Mouse (Mus musculus) forelimb bud, embryonic 11.5 days (tissue): ENCODE results near the gene Tcaf1.

ENCODE experiments used
- DNase-seq: peaks from one replicate; pipeline ENCODE4 v3.0.0-alpha.2; 2012; ENCODE audit warnings: low read depth, low spot score

Tcaf1 gene

GRCm38 (mm10) chr6:42709291-42710211 lies at the start of gene Tcaf1:
Gene Tcaf1 (minus strand): TSS chr6:42710088.
- DNase-seq = peak; percentile 87

- DNase-seq = no peak
Measured at GRCm38 (mm10) chr6:42756104-42756503, 46.2 kb upstream of the Tcaf1 start, which contains the start of gene Olfr38. Gene Olfr38 (plus strand): TSS chr6:42756404.

- no peak for DNase-seq
Measured at GRCm38 (mm10) chr6:42747846-42748245, 38.0 kb upstream of the Tcaf1 start.

GRCm38 (mm10) chr6:42742303-42742702 lies 32.4 kb upstream of the Tcaf1 start:
- DNase-seq = no peak

- no peak for DNase-seq
Measured at GRCm38 (mm10) chr6:42739071-42739470, 29.2 kb upstream of the Tcaf1 start, which contains the start of gene Olfr453. Gene Olfr453 (plus strand): TSS chr6:42739371.

GRCm38 (mm10) chr6:42717973-42718372 lies 8.1 kb upstream of the Tcaf1 start:
- DNase-seq = no peak

GRCm38 (mm10) chr6:42714668-42715067 lies 4.8 kb upstream of the Tcaf1 start:
- no peak for DNase-seq

- DNase-seq = peak; percentile 81
Measured at GRCm38 (mm10) chr6:42692517-42693190, 17.2 kb downstream of the Tcaf1 start.

- peak; percentile 73 for DNase-seq
Measured at GRCm38 (mm10) chr6:42692154-42692516, 17.8 kb downstream of the Tcaf1 start.

- no peak for DNase-seq
Measured at GRCm38 (mm10) chr6:42689761-42690160, 20.1 kb downstream of the Tcaf1 start.

GRCm38 (mm10) chr6:42687907-42688306 lies 22.0 kb downstream of the Tcaf1 start:
- no peak for DNase-seq

GRCm38 (mm10) chr6:42680077-42680476 lies 29.8 kb downstream of the Tcaf1 start:
- DNase-seq = no peak

- no peak for DNase-seq
Measured at GRCm38 (mm10) chr6:42676011-42676410, 33.9 kb downstream of the Tcaf1 start.

- DNase-seq = no peak
Measured at GRCm38 (mm10) chr6:42671767-42672166, 38.1 kb downstream of the Tcaf1 start.

- no peak for DNase-seq
Measured at GRCm38 (mm10) chr6:42667722-42668121, 42.2 kb downstream of the Tcaf1 start.

GRCm38 (mm10) chr6:42661739-42662138 lies 48.1 kb downstream of the Tcaf1 start:
- DNase-seq = no peak

- DNase-seq = peak; percentile 90
Measured at GRCm38 (mm10) chr6:42644912-42645549, 64.9 kb downstream of the Tcaf1 start, which contains the start of gene Tcaf2. Gene Tcaf2 (minus strand): TSS chr6:42645254.

GRCm38 (mm10) chr6:42634393-42634792 lies 75.5 kb downstream of the Tcaf1 start:
- DNase-seq = no peak

GRCm38 (mm10) chr6:42631395-42631794 lies 78.5 kb downstream of the Tcaf1 start:
- DNase-seq = no peak
